Mouse (Mus musculus): ENCODE data around the gene Sorcs2. TPM values are rescaled to one million over a fixed set of nuclear protein-coding genes. Genes with fewer than 3 reads are reported as not detected.

Gene Sorcs2
- 1 to 10 TPM; 5.0 to 9.4 (median 7.6) TPM for total RNA-seq (2022)

GRCm38 (mm10) chr5:36397837-36398282, at the start of gene Sorcs2:
Sorcs2 (minus strand) TSS chr5:36398139.
- peak; percentile 73 for DNase-seq (ENCODE audit: low spot score)

GRCm38 (mm10) chr5:36446166-36446890, 48.4 kb upstream of the Sorcs2 start:
- no peak for DNase-seq (ENCODE audit: low spot score)

- no peak for DNase-seq (ENCODE audit: low spot score)
Observed at GRCm38 (mm10) chr5:36445028-36445427, 47.1 kb upstream of the Sorcs2 start.

- DNase-seq (ENCODE audit: low spot score) = no peak
Observed at GRCm38 (mm10) chr5:36444611-36445010, 46.7 kb upstream of the Sorcs2 start.

- DNase-seq (ENCODE audit: low spot score) = no peak
Observed at GRCm38 (mm10) chr5:36440741-36441140, 42.8 kb upstream of the Sorcs2 start.

GRCm38 (mm10) chr5:36436858-36437257, 38.9 kb upstream of the Sorcs2 start:
- DNase-seq (ENCODE audit: low spot score) = no peak

- no peak for DNase-seq (ENCODE audit: low spot score)
Observed at GRCm38 (mm10) chr5:36434398-36434967, 36.5 kb upstream of the Sorcs2 start.

GRCm38 (mm10) chr5:36431711-36432110, 33.8 kb upstream of the Sorcs2 start:
- DNase-seq (ENCODE audit: low spot score) = no peak

GRCm38 (mm10) chr5:36429551-36429950, 31.6 kb upstream of the Sorcs2 start:
- DNase-seq (ENCODE audit: low spot score) = no peak

- DNase-seq (ENCODE audit: low spot score) = no peak
Observed at GRCm38 (mm10) chr5:36427831-36428230, 29.9 kb upstream of the Sorcs2 start.

- DNase-seq (ENCODE audit: low spot score) = no peak
Observed at GRCm38 (mm10) chr5:36426404-36426803, 28.5 kb upstream of the Sorcs2 start.

GRCm38 (mm10) chr5:36424676-36425075, 26.7 kb upstream of the Sorcs2 start:
- no peak for DNase-seq (ENCODE audit: low spot score)

GRCm38 (mm10) chr5:36422689-36423088, 24.8 kb upstream of the Sorcs2 start:
- DNase-seq (ENCODE audit: low spot score) = no peak

GRCm38 (mm10) chr5:36419861-36420260, 21.9 kb upstream of the Sorcs2 start:
- DNase-seq (ENCODE audit: low spot score) = no peak

GRCm38 (mm10) chr5:36414712-36415331, 16.9 kb upstream of the Sorcs2 start:
- DNase-seq (ENCODE audit: low spot score) = no peak

- DNase-seq (ENCODE audit: low spot score) = peak; percentile 41
Observed at GRCm38 (mm10) chr5:36398463-36399364, 775 bp upstream of the Sorcs2 start.

GRCm38 (mm10) chr5:36397384-36397759, 567 bp downstream of the Sorcs2 start:
- no peak for DNase-seq (ENCODE audit: low spot score)

GRCm38 (mm10) chr5:36396491-36397383, 1.2 kb downstream of the Sorcs2 start:
- DNase-seq (ENCODE audit: low spot score) = no peak

- peak; percentile 56 for DNase-seq (ENCODE audit: low spot score)
Observed at GRCm38 (mm10) chr5:36396011-36396410, 1.9 kb downstream of the Sorcs2 start.

- DNase-seq (ENCODE audit: low spot score) = no peak
Observed at GRCm38 (mm10) chr5:36394840-36395515, 3.0 kb downstream of the Sorcs2 start.
